Mouse (Mus musculus): Measurements from ENCODE around the gene Atl3.
"Not testable (repeated sequence)": the region's sequence is repeated elsewhere in the genome, so short reads cannot be mapped to it uniquely, and the experiment has no call there.

The Atl3 gene

DNA sequence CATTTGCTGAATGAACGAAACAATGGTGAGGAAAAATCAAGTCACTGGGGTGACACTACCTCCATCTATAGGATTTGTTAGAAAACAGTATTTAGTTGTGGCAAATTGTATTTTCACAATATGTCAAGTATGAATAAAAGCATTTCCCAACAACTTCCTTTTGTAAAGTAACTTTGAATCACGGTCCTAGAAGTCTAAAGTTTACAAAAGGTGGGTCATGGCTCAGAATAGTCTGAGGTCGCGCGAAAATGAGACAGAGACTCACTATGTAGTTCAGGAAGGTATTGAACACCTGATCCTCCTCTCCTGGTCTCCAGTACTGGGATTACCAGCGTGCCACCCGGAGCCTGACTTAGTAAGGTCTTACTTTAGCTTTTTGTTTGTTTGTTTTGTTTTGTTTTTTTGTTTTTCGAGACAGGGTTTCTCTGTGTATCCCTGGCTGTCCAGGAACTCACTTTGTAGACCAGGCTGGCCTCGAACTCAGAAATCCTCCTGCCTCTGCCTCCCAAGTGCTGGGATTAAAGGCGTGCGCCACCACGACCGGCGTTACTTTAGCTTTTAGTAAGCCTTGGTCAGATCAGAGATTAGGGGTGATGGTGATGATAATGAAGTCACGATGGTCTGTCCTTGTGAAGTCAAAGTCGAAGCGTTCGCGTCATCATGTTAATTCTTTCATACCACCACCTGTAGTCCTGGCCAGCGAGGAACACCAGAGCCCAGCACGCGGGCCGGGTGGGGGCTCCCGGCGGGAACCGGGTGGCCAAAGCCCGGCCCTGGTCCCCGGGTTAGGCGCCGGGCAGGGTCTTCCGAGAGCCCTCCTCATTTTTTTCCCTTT, at the start of gene Atl3:
Atl3 (plus strand) TSS at position 689 of the 835 bp plus-strand sequence.
- no peak for DNase-seq (ENCODE audit: low spot score)

DNA sequence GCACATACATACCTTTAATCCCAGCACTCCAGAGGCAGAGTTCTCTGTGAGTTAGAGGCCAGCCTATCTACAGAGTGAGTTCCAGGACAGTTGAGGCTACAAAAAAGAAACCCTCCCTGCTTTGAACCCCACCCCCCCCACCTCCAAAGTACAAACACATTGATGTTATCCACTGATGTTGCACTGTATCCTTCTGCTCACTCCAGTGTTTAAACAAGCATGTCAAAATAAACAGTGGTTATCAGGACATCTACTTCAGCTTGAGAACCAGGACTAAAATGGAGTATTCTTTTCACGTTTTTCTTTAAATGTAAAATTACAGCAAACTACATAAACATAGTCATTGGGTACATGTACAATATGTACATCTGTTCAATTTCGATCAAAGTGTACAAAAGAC, 48.7 kb upstream of the Atl3 start:
- DNase-seq (ENCODE audit: low spot score) = no peak

DNA sequence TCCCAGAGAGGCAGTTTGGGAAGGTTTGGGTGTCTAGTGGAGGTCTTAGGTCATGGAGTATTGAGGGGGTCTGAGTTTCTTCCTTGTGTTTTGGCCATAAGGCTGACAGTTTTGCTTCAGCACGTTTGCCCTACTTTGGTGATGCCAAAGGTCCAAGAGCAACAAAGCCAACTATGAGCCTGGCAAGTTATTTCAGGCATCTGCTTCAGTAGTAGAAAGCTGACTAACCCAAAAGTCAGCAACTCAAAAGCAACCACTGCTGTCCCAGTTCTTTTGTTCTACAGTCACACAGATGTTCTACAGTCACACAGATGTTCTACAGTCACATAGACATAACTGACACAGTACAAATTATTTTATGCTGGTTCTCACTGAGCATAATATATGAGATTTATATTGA, 48.2 kb upstream of the Atl3 start:
- no peak for DNase-seq (ENCODE audit: low spot score)

DNA sequence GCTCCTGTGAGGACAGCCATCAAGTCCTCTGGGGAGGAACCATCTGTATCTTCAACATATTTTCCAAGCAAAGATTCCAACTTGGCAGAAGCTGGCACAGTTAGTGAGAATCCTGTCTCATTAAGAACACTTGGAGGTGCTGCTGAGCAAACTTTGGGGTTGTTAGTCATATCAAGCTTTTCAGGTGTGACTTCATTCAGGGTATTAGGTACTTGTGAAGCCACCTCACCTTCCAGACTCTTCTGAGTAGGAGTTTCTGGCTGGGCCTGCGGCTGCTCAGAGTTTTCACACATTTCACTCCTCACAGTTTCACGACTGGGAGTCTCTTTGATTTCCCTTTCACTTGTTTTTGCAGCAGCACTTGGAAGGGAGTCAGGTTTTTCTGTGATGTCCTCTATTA, 37.0 kb upstream of the Atl3 start:
- DNase-seq (ENCODE audit: low spot score) = no peak

DNA sequence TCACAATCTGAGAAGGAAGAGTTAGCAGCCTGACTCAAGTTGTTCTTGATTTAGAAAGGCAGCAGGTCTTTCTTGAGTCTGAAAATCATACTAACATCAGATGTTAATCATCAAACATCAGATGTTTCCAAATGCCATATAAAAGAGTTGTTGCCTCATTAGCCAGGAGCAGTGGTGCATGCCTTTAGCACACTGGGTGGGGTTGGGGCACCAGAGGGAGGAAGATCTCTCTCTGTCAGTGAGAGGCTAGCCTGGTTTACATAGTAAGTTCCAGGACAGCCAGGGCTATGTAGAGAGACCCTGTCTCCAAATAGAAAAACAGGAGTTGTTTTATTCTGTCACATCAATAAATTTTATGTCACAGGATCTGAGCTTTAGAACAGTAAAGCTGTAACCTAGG, 34.9 kb upstream of the Atl3 start:
- DNase-seq (ENCODE audit: low spot score) = no peak

DNA sequence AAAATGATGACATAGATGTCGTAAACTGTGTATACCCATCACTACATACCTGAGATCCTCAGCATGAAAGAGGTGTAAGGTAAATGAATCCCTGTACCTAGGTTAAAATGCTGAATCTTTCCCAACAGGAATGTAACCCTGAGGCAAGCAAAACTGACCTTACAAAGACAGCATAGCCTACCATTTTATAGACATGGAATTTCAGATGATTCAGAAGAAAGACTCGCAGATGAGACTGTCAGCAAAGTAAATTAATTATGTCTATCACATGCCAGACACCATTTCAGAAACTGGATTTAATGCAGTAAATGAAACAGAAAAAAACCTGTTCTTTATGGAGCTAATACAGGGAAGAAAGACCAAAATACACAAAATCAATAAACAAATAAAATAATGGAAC, 34.5 kb upstream of the Atl3 start:
- DNase-seq (ENCODE audit: low spot score) = no peak

DNA sequence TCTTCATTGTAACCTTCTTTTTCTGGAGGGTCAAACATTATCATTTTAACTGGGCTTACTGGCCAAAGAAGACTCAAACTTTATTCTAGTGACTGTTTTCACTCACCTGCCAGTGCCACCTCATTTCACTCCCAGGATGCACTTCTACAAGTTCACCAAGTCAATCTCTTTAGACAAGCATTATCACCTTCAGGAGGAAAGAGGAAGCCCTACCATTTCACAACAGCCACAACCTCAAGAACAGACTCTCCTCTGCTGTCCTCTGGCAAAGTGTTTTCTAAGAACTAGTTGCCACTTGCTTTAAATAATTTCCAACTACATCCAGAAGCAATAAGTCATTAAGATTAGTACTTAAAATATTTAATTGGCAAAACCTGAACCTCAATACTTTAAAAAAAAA, 25.9 kb upstream of the Atl3 start:
- no peak for DNase-seq (ENCODE audit: low spot score)

DNA sequence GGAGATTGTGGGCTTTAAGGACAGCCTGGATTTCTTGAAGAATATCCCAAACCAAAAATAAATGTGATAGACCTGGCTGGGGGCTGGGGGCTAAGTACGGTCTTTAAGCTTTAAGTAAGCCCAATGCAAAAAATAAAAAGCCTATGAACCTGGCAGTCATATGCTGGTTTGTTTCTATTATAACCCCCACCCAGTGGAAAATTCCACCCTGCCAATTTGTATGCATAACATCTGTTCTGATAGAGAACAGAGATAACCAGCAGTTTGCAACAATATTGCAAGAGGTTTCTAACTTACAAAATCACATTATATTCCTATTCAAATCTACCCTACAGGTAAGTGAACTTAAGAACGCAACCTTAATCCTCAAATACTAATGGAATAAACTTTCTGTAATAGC, 23.2 kb upstream of the Atl3 start:
- no peak for DNase-seq (ENCODE audit: low spot score)

DNA sequence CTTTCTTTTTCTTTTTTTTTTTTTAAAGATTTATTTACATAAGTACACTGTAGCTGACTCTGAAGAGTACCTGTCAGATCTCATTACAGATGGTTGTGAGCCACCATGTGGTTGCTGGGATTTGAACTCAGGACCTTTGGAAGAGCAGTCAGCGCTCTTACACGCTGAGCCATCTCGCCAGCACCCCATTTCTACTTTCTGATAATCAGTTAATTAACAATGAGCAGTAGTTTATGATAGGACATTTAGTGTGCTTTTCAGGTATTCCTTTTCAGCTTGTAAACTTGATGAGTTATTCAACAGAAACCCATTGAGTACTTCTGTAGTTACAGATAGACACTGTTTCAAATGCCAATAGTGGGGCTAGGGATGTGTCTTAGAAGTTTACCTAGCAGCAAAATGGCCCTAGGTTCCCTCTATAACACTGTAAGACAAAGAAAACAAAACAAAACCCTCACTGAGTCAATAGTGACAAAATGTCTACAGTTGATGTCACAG, 14.0 kb upstream of the Atl3 start:
- no peak for DNase-seq (ENCODE audit: low spot score)

DNA sequence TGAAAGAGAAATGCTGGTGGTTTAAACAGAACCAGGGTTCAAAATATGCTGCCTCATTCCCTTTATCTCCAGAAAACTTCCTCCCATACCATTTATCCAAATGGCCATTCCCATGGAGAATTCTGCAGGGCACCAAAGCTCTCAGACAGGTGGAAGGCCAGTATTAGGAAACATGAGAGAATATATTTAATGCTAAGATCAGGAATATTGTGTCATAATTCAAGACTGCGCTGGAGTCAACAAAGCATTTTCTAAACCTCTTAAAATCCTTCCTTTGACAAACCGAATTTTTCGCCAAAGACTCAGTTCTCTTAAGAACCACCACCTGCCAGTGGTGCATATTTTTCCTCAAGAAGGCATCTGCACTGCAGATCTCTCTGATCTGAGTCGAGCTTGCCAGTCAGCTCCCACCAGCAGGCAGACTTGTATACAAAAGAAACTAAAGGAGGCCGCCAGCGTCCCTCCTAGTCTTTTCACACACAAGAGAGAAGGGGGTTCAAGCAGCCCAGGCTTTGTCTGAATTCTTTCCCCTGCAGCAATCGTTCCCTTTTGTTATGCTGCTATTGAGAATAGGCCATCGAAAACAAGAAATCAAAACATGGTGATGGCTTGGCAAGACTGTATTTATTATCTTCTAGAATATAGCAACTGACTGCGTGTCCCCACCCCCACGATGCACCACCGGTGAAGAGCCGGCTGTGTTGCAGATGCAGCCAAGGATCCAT, 12.1 kb upstream of the Atl3 start:
- DNase-seq (ENCODE audit: low spot score) = peak; percentile 54

DNA sequence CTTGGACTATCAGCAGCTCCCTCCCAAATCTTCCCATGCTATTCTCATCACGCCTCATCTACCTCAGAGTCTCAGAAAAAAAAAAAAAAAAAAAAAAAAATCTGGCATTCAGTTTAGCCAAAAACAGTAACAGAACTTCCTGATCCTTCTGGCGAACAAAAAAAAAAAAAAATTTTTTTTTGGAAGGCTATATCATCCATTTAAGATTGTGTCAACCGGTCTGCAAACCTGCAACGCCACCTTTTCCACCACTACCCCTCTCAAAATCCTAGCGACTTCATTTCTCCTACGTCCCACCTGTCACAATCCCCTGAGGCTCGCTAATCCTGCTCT, 11.6 kb upstream of the Atl3 start:
- DNase-seq (ENCODE audit: low spot score) = no peak

DNA sequence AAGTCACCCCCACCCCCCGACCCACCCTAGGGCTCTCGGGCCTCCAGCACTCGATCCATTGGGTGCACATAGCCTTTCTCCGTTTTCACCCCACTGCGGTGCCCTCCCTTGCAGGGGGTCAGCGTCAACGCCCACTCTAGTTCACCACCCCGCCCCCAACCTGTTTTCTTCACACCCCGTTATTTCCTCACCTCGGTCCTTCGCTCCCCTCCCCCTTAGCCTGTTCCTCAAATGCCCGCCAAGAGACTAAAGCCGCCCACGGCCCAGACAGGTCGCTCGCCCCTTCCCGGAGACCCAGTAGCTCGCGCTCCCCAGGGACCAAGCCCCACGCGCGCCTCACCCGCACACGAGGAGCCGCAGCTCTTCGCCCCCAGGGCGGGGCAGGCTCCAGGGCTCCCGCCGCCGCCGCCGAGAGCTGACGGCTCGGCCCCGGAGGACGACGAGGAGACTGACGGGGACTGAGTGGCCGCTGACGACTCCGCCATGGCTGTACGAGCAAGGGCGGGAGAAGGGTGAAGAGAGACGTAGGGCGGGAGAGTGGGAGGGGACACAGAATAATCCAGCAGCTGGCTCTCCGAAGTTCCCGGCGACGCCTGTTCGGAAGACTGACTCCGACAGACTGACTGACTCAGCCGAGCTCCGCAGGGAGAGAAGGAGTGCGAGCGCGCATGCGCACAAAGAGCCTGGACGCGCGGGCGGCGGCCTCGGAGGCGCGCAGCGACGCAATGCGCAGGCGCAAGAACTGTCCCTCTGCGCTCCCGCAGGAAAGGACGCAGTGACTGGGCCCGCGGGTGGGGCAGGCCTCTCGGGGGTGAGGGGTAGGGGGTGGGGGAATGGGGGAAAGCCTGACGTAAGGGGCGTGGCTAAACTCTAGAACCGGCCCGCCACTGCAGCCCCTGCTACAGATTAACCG, 11.0 kb upstream of the Atl3 start, which contains the start of gene Rtn3:
Rtn3 (minus strand) TSS at position 683 of the 913 bp plus-strand sequence.
- peak; percentile 98 for DNase-seq (ENCODE audit: low spot score)

DNA sequence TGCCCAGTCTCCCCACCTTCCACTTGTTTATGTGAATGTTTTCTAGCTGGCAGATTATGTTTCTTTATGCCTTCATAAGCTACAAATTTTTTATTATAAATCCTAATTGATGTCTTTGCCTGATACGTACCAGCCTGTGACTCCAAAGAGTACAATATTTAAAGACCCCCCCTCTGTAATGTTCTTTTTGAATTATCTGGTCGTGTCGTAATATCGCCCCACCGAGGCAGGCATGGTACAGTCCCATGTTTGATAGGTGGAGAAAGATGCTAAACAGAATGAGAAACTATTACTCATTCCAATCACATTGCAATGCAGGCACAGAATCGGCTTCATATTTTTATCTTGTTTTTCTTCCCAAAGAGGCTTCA, 10.3 kb upstream of the Atl3 start:
- peak; percentile 49 for DNase-seq (ENCODE audit: low spot score)

DNA sequence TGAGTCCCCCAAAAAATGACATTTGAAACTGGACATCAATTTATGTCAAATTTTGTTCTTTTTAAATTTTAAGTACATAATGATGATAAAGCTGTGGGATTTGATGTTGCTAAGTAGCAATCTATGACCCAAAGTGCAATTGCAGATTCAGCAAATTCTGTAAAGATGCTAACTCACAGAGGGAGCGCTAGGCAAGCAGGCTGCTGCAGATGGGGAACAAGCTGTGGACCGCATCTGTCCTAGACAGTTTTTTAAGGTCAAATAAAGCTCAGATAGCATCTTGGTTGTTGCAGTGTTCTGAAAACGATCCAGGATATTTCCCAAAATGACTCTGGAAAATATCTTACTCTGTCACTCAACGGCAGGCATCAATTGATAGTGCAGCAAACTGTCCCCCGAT, 9.8 kb upstream of the Atl3 start:
- DNase-seq (ENCODE audit: low spot score) = no peak

DNA sequence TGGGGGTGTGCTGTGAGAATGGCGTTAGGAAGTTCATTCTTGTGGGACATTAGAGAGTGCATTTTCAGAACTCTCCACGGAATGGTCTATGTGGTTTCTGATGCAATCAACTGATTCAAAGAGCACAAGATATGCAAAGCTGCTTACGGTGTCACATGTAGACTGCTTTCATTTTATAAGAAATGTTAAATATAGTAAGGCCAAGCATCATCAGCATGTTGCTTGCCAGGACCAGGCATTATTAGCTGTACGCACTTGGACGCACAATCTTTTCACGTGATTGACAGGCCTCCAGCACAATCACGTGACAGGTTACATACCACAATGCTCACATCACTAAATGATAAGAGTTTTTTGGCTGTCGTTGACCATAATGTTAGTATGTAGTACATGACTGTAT, 6.2 kb upstream of the Atl3 start:
- DNase-seq (ENCODE audit: low spot score) = no peak

DNA sequence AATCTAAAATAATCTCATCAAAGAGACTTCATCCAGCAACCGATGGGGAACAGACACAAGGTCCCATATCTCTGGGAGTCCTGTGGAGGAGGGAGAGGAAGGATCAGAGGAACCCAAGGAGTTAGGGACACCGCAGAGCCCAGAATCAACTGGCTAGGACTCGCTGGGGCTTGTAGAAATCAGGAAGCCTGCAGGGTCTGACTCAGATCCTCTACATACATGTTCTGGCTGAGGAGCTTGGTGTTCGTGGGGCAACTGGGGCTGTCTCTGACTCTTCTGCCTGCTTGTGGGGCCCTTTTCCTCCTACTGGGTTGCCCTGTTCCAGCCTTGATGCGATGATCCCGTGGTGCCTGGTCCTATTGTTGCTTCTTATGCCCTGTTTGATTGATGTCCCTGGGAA, 1.9 kb upstream of the Atl3 start:
- DNase-seq (ENCODE audit: low spot score) = no peak

DNA sequence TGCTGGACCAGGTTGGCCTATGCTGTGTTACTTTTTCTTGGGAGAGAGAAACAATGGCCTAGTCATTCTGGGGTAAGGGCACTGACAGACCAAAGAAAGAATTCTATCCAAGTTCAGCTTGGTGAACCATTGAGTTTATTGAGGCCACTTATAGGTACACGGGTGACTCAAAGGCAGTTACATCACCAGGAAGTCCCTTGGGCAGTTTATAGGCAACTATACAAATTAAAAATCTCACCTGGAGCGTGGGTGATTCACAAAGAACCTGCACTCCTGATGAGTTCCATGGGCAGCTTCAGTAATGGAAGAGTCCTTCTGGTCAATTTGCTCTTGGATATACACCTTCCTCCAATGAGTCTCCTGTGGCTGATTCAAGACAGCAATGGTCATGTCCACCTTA, 1.2 kb upstream of the Atl3 start:
- DNase-seq (ENCODE audit: low spot score) = no peak

DNA sequence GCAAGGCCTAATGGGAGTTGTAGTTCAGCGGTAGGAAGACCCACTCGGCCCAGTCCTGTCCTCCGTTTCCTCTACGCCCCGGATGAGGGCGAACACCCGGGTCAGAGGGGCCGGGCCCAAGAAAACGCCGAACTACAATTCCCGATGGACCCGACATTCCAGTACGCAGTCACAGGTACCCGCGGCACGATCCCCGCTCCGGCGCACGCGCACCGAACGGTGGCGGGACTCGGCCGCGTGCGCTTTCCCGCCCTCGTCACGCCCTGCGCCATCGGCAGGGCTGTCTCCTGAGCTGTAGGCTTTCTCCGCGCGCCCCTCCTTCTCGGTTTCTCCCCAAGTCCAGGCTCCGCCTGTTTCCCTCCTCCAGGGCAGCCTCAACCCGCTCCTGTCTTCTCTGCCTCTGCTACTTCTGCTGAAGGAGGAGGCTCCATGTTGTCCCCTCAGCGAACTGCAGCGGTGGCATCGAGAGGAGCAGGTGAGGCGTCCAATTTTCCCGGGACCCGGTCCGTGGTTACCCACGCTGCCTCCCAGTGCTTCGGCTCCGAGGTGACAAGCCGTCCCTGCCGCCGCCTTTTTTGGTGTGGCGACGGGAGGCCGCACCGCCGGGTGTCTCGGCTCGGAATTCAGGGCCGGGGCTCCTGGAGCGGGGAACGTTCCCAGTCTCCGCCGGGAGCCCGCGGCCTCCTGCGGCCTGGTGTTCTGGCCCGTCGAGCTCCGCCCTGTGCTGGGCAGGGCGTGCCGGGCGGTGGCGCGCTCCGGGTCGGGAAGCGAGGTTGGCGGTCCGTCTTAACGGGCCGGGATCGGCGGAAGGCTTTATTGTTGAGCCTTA, 561 bp downstream of the Atl3 start:
- DNase-seq (ENCODE audit: low spot score) = peak; percentile 93

DNA sequence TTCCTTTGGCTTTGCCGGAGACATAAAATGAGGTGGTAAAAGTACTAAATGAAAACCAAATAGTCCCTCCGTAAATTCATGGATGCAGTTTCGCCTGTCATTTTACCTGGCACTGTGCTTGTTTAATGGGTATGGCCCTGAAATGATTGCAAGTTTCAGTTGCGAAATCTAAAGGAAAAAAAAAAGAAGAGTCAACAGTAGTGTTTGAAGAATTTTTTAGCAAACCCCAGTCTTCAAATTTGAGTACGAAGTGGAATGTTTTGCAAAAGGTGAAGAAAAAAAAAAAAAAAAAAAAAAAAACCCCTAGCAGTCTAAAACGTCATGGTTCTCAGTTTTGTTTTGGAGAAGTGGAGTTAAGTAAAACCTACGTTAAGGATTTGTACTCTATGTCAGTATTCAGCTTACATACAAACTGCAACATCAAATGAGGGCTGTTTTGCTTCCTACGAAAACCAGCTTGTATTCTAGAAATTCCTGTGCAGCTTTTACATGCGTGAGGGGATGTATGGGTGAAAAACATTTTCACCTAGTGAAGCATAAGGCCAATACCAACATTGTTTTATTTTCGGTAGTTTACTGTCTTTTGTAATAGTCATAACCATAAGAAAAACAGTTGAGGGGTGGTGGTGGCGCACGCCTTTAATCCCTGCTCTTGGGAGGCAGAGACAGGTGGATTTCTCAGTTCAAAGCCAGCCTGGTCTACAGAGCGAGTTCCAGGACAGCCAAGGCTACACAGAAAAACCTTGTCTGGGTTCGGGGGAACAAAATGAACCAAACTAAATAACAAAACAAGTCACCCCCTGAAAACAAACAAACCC, 1.6 kb downstream of the Atl3 start:
- no peak for DNase-seq (ENCODE audit: low spot score)

DNA sequence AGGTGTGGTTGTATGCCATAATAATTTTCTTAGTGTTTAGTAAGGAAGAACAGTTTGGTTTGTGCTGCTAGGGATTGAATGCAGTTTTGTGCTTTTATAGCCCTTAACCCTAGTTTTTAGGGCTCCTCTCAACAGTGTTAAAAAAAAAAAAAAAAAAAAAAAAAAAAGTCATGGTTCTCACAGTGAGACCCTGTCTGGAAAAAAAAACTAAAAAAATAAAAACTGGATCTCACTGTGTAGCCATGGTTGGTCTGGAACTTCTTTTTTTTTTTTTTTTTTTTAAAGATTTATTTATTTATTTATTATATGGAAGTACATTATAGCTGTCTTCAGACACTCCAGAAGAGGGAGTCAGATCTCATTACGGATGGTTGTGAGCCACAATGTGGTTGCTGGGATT, 2.2 kb downstream of the Atl3 start:
- not testable (repeated sequence) for DNase-seq (ENCODE audit: low spot score)

DNA sequence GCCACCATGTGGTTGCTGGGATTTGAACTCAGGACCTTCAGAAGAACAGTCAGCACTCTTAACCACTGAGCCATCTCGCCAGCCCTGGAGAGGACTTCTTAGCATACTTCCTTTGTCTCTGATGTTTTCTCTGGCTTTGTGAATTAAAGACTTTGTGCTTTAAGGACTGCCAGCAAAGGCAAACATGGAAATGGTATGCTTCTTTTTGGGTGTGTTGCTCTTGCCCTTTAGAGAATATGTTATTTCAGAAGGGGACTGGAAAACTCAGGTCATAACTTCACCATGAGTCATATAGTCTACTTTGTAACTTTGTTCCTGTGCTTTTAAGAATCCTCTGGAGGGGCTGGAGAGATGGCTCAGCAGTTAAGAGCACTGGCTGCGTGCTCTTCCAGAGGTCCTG, 5.0 kb downstream of the Atl3 start:
- no peak for DNase-seq (ENCODE audit: low spot score)
